Comparison of ENCODE assay signal across 14 mouse cellular contexts in the genomic region with DNA sequence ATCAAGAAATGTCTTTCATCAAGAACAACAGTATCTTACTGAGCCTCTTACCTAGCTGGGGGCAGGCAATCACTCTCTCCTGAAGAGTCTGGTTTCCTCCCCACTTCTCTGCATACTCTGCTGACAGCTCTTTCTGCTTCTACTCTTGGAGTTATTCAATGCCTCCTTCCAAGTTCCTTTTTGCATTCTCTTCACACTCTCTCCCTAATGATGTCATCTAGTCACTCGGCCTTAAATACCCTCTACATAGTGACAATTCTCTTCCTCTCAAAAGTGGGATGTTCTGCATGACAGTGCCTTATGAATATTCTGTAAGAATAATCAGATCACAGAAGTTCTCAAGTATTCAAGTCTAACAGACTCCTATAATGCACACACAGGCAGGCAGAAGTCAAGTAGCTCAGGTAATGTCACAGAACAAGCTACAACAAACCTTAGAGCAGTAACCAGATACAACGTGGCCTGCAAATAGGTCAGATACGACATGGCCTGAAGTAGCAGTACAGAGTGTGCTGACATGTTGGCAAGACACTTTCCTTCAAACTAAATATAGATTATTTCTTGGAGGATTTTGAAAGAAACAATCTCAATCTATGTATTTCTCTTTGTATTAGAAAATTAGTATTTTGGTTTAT. TPM values are rescaled to one million over a fixed set of nuclear protein-coding genes. Genes with fewer than 3 reads are reported as not detected.
DNase-seq lines count a peak whose midpoint lies in the region; ATAC-seq and TF ChIP-seq lines count a peak whose summit lies in the region.
"Had no signal": no experiment of that assay in that cellular context is flagged by ENCODE, and none has a peak within 500 bp of the region (broad histone marks: within the 10 kb centered on the region; RNA-seq: fewer than 3 reads in every experiment).

No protein-coding gene starts in this region.

- H3K27ac ChIP-seq in heart, embryonic 12.5 days (ENCODE audit: poor library complexity, severe bottlenecking): 0 out of 2 replicates have a peak overlapping the region, but pooled peaks have one; percentile 18
- no peak overlapping the region for H3K27ac ChIP-seq in liver, adult 2 months (replicated peaks; ENCODE audit: insufficient read depth, low read depth, low read length)
- peak overlapping the region; percentile 70 for H3K27ac ChIP-seq in liver, embryonic 12.5 days
- H3K27ac ChIP-seq in hindbrain, embryonic 10.5 days: no peak overlapping the region
- H3K27ac ChIP-seq: embryonic facial prominence, embryonic 15.5 days; forebrain, embryonic 15.5 days; intestine, embryonic 15.5 days; lung, embryonic 15.5 days; stomach, embryonic 15.5 days had no signal

- H3K36me3 ChIP-seq in heart, embryonic 12.5 days: no peaks in the 10 kb centered on the region
- H3K36me3 ChIP-seq in liver, adult 2 months (ENCODE audit: control insufficient read depth, insufficient read depth, low read length): no peaks in the 10 kb centered on the region
- peaks cover under 1% of the 10 kb centered on the region for H3K36me3 ChIP-seq in liver, embryonic 12.5 days
- no peaks in the 10 kb centered on the region for H3K36me3 ChIP-seq in hindbrain, embryonic 10.5 days
- H3K36me3 ChIP-seq: embryonic facial prominence, embryonic 15.5 days; forebrain, embryonic 15.5 days; intestine, embryonic 15.5 days; lung, embryonic 15.5 days; stomach, embryonic 15.5 days had no signal

- peaks cover 10% of the 10 kb centered on the region for H3K4me1 ChIP-seq in heart, embryonic 12.5 days (replicated peaks)
- H3K4me1 ChIP-seq in liver, adult 2 months (ENCODE audit: control insufficient read depth, insufficient read depth, low read length): peaks cover 12% of the 10 kb centered on the region; the same call in 1 of the 2 replicates
- peaks cover 89% of the 10 kb centered on the region for H3K4me1 ChIP-seq in liver, embryonic 12.5 days
- no peaks in the 10 kb centered on the region for H3K4me1 ChIP-seq in hindbrain, embryonic 10.5 days (replicated peaks)
- H3K4me1 ChIP-seq: embryonic facial prominence, embryonic 15.5 days; forebrain, embryonic 15.5 days; intestine, embryonic 15.5 days; lung, embryonic 15.5 days; stomach, embryonic 15.5 days had no signal

- DNase-seq in heart, adult 8-10 months (ENCODE audit: low spot score): no peak
- peak; percentile 39 for DNase-seq in liver, adult 2 months (ENCODE audit: extremely low read depth, low read depth, low spot score)
- DNase-seq in liver: no peak
- DNase-seq in hindbrain, embryonic 10.5 days (ENCODE audit: low spot score): no peak
- no peak for DNase-seq in ovary, adult 18-20 months (ENCODE audit: low spot score)
- DNase-seq: adrenal gland, adult 2 months; kidney, postnatal 10 days had no signal

- no peaks in the 10 kb centered on the region for H3K9me3 ChIP-seq in heart, embryonic 12.5 days (replicated peaks)
- H3K9me3 ChIP-seq in liver, embryonic 12.5 days (replicated peaks): no peaks in the 10 kb centered on the region
- H3K9me3 ChIP-seq in hindbrain, embryonic 10.5 days: no peaks in the 10 kb centered on the region
- H3K9me3 ChIP-seq: embryonic facial prominence, embryonic 15.5 days; forebrain, embryonic 15.5 days; intestine, embryonic 15.5 days; lung, embryonic 15.5 days; stomach, embryonic 15.5 days had no signal

- no peak for TF ChIP-seq CTCF in liver, adult 2 months (IDR thresholded peaks at IDR 0.05; ENCODE audit: low read depth, low read length)

- H3K27me3 ChIP-seq in heart, embryonic 12.5 days (replicated peaks): no peaks in the 10 kb centered on the region
- no peaks in the 10 kb centered on the region for H3K27me3 ChIP-seq in liver, adult 2 months (ENCODE audit: control insufficient read depth, insufficient read depth, low read length)
- H3K27me3 ChIP-seq in liver, embryonic 12.5 days (replicated peaks): no peaks in the 10 kb centered on the region
- no peaks in the 10 kb centered on the region for H3K27me3 ChIP-seq in hindbrain, embryonic 10.5 days (ENCODE audit: insufficient read depth, poor library complexity, severe bottlenecking)
- H3K27me3 ChIP-seq: embryonic facial prominence, embryonic 15.5 days; forebrain, embryonic 15.5 days; intestine, embryonic 15.5 days; lung, embryonic 15.5 days; stomach, embryonic 15.5 days had no signal

- H3K9ac ChIP-seq in heart, embryonic 12.5 days: no peak overlapping the region
- H3K9ac ChIP-seq in liver, adult 2 months (ENCODE audit: low read depth, low read length): no peak overlapping the region
- 0 out of 2 replicates have a peak overlapping the region, but pooled peaks have one; percentile 6 for H3K9ac ChIP-seq in liver, embryonic 12.5 days
- H3K9ac ChIP-seq: embryonic facial prominence, embryonic 15.5 days; forebrain, embryonic 15.5 days; intestine, embryonic 15.5 days; lung, embryonic 15.5 days; stomach, embryonic 15.5 days had no signal

- ATAC-seq in heart, embryonic 12.5 days (ENCODE audit: insufficient number of reproducible peaks, low FRiP score): no peak
- no peak for ATAC-seq in liver, embryonic 12.5 days
- ATAC-seq: forebrain, embryonic 15.5 days; intestine, embryonic 15.5 days had no signal

- H3K4me3 ChIP-seq in heart, embryonic 12.5 days: no peak overlapping the region
- no peak overlapping the region for H3K4me3 ChIP-seq in liver, adult 2 months (ENCODE audit: insufficient read depth, low read depth, low read length)
- no peak overlapping the region for H3K4me3 ChIP-seq in liver, embryonic 12.5 days
- no peak overlapping the region for H3K4me3 ChIP-seq in hindbrain, embryonic 10.5 days
- H3K4me3 ChIP-seq: embryonic facial prominence, embryonic 15.5 days; forebrain, embryonic 15.5 days; intestine, embryonic 15.5 days; lung, embryonic 15.5 days; stomach, embryonic 15.5 days had no signal

- 43% methylated on average over 3 of the region's 3 CpGs for WGBS in heart, embryonic 12.5 days
- WGBS in liver, adult 2 months: 61% methylated on average over 3 of the region's 3 CpGs
- WGBS in liver, embryonic 12.5 days (ENCODE audit: insufficient replicate concordance): 67% methylated on average over 3 of the region's 3 CpGs
- 74% methylated on average over 3 of the region's 3 CpGs for WGBS in hindbrain, embryonic 10.5 days

- no peak for TF ChIP-seq POLR2A in liver, adult 2 months (IDR thresholded peaks at IDR 0.05; ENCODE audit: extremely low read depth, insufficient read depth, low read length)

- H3K4me2 ChIP-seq in heart, embryonic 12.5 days: no peak overlapping the region
- 0 out of 2 replicates have a peak overlapping the region, but pooled peaks have one; percentile 1 for H3K4me2 ChIP-seq in liver, embryonic 12.5 days
- H3K4me2 ChIP-seq: embryonic facial prominence, embryonic 15.5 days; forebrain, embryonic 15.5 days; intestine, embryonic 15.5 days; lung, embryonic 15.5 days; stomach, embryonic 15.5 days had no signal

- H3K79me2 ChIP-seq in liver, adult 2 months (ENCODE audit: control insufficient read depth, insufficient read depth, low read length): peaks cover 29% of the 10 kb centered on the region; the same call in 1 of the 2 replicates

RNA-seq across cellular contexts. Expression of gene Vmp1, which starts 12.5 kb away (rescaled TPM):
- 104 and 109 TPM in 2 replicates for polyA plus RNA-seq in heart, embryonic 12.5 days (2016; fragmentation: Nextera tagmentation; extraction: Ambion mirVana)
- 10 to 100 TPM; 60.2 to 77.1 (median 64.7) TPM for total RNA-seq in heart, adult 8-10 months (2022)
- total RNA-seq in liver, adult 2 months (2014; rRNA removed): 91.9 and 93.6 TPM in 2 replicates
- 37.8 and 43.6 TPM in 2 replicates for polyA plus RNA-seq in liver, adult 2 months (2012; rRNA removed)
- 102 and 110 TPM in 2 replicates for polyA plus RNA-seq in liver, embryonic 12.5 days (2016; fragmentation: Nextera tagmentation; extraction: Ambion mirVana)
- polyA plus RNA-seq in hindbrain, embryonic 10.5 days (2016; fragmentation: Nextera tagmentation; extraction: Ambion mirVana): 92.8 and 96.1 TPM in 2 replicates

RNA-seq across cellular contexts. Expression of gene Ptrh2, which starts 12.6 kb away (rescaled TPM):
- polyA plus RNA-seq in heart, embryonic 12.5 days (2016; fragmentation: Nextera tagmentation; extraction: Ambion mirVana): 21.5 TPM in 2 replicates
- 1 to 10 TPM; 6.6 to 7.3 (median 7.1) TPM for total RNA-seq in heart, adult 8-10 months (2022)
- 8.1 and 9.2 TPM in 2 replicates for total RNA-seq in liver, adult 2 months (2014; rRNA removed)
- polyA plus RNA-seq in liver, adult 2 months (2012; rRNA removed): 5.0 and 5.2 TPM in 2 replicates
- 26.1 and 26.8 TPM in 2 replicates for polyA plus RNA-seq in liver, embryonic 12.5 days (2016; fragmentation: Nextera tagmentation; extraction: Ambion mirVana)
- 36.6 and 40.0 TPM in 2 replicates for polyA plus RNA-seq in hindbrain, embryonic 10.5 days (2016; fragmentation: Nextera tagmentation; extraction: Ambion mirVana)

Comparison
In these comparisons a context has a peak if more than half of its experiments do, and no peak if none do; other contexts are left out.
1. H3K27ac ChIP-seq: peak in heart, embryonic 12.5 days (single experiment) and liver, embryonic 12.5 days (single experiment); none in liver, adult 2 months (single experiment) and hindbrain, embryonic 10.5 days (single experiment).